Mouse (Mus musculus) left cerebral cortex, postnatal 4 days (tissue): ENCODE measurements around the gene Apcs. TPM values are rescaled to one million over a fixed set of nuclear protein-coding genes. Genes with fewer than 3 reads are reported as not detected.

Experiments used
- DNase-seq: peaks from one replicate; pipeline ENCODE4 v3.0.0-alpha.2; 2022
- intact Hi-C: fragments of 180-260 bp; cut with DNase I; formaldehyde crosslinking; loops from one replicate; pipeline ENCODE4 v1.15.1; 2025
- total RNA-seq, 2 experiments: library from RNA; stranded (reverse); gene quantifications; 2 replicates each; pipeline ENCODE4 v1.2.3; 2021

The Apcs gene
- not detected for total RNA-seq

DNA sequence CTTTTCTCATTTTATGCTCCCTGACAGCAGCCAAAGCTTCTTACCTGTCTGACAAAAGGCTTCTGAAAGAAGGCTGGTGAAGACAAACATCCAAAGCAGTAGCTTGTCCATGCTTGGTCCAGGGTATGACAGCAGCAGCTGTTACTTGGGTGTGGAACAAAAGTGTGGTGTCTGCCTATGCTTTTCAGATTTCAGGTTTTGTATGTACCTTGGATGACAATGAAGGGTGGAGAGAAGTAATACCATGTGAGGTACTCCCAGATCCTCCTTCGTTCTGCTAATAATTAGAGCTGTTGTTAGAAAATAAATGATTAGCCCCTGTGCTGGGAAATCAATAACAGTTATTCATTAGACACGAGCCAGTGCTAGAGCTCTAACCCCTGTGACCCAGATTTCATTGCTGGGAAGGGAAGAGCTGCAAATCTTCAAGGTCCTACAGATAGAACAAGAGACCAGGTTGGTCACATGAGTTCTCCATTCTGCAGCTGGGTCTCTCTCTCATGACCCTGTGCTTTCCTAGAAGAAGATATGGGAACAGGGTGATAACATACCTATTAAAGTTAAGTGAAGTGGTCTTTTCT, at the start of gene Apcs:
Apcs (minus strand) TSS at position 265 of the 581 bp plus-strand sequence.
- no peak for DNase-seq
- intact Hi-C loops = no loop called here

- DNase-seq = no peak
- intact Hi-C loops = no loop called here
Observed at GRCm38 (mm10) chr1:172932197-172932596, 37.4 kb upstream of the Apcs start.

GRCm38 (mm10) chr1:172918450-172918849, 23.6 kb upstream of the Apcs start:
- no peak for DNase-seq
- intact Hi-C loops = no loop called here

- intact Hi-C loops = no loop called here
- DNase-seq = no peak
Observed at GRCm38 (mm10) chr1:172917115-172917514, 22.3 kb upstream of the Apcs start.

GRCm38 (mm10) chr1:172903313-172903712, 8.5 kb upstream of the Apcs start:
- no peak for DNase-seq
- intact Hi-C loops = no loop called here

- intact Hi-C loops = no loop called here
- DNase-seq = no peak
Observed at GRCm38 (mm10) chr1:172895435-172895834, 594 bp upstream of the Apcs start.

DNA sequence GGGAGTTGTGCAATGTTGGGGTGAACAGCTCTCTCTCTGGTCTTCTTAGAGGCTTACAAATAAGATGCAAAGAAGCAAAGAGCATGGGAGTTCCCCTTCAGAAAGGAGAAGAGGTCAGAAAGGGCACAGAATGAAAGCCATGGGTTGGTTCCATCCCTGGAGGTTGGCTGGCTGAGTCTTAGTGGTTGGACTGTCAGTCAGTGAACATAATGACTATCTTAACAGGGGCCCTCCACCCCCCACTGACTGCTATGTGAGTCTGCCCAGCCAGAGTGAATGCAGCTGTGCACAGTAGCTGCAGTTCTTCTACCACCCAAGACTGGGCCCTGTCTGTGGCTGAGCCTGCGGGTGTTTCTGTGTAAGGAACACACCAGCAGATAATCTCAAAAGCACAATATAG, 18.2 kb downstream of the Apcs start:
- intact Hi-C loops = no loop called here
- DNase-seq = no peak

DNA sequence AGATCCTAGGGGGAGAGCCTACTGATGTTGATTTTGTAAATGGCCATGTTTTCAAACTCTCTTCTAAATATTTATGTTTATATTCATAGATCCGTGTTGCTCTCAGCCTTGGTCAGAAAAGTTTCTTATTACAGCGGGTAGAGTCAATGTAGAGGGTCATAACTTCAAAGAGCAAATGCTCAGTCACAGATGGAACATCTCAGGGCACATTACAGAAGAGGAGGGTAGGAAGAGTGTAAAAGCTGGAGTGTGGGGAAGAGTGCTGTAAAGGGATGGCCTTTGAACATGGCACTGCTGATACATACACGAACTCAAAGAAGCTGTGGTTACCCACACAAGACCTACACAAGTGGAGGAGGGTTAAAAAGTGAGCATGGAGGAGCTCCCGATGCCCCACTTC, 19.6 kb downstream of the Apcs start:
- DNase-seq = no peak
- intact Hi-C loops = no loop called here

- intact Hi-C loops = no loop called here
- no peak for DNase-seq
Observed at GRCm38 (mm10) chr1:172848171-172848570, 46.7 kb downstream of the Apcs start.

DNA sequence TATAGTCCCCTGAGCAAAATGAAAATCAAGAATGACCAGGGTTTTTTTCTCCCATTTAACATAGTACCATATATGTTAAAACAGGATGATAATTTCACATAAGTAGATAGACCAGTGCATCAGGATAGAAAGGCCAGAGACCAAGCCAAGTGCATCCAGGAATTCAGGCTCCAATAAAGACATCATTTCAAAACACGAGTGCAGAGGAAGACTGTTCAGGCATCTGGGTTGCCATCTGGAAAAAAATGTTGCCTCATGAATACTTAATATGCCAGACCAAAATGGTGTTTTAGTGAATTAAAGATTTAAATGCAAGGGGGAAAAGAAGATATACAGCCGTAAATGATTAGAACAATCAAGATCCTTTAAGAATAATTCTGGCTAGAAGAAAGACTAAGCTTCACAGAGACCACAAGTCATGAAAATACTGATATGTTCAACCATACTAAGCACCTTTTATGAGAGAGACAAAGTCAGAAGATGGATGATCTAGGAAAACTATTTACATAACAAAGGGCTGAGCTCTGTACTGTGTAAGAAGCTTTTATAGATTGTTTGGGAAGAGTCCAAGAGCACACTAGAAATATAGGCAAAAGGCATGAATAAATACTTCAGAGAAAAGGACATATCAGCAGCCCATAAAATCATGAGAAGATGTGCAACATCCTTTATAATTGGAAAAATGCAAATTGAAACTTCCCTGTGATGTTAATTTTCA, 47.6 kb downstream of the Apcs start:
- intact Hi-C loops = no loop called here
- no peak for DNase-seq

Other genes starting within 250 kb of the Apcs start
- not detected for gene Crp, start 197.0 kb downstream of the Apcs start, total RNA-seq
- not detected for gene Olfr16, start 55.4 kb upstream of the Apcs start, total RNA-seq
- gene Olfr1408, start 242.3 kb upstream of the Apcs start, total RNA-seq = not detected